Mouse (Mus musculus) lung, adult 2 months (tissue): ENCODE data around the gene Sfrp5. TPM values are rescaled to one million over a fixed set of nuclear protein-coding genes. Genes with fewer than 3 reads are reported as not detected.

Experiments used
- DNase-seq: peaks from one replicate; pipeline ENCODE4 v3.0.0; 2022
- H3K4me1 ChIP-seq: fragments of 200-500 bp; 2 replicates; pipeline ENCODE4 v1.6.1; 2011; ENCODE audit warnings: low read length; ENCODE audit not compliant: control insufficient read depth, insufficient read depth
- H3K4me3 ChIP-seq: fragments of 200-500 bp; replicated peaks from 2 replicates; pipeline ENCODE3; 2011; ENCODE audit warnings: low read depth, mild to moderate bottlenecking, control low read depth, low read length; ENCODE audit errors: extremely low read depth
- CTCF ChIP-seq: fragments of 200-500 bp; IDR thresholded peaks from 2 replicates; pipeline ENCODE4 v1.5.1; 2011; ENCODE audit warnings: mild to moderate bottlenecking, low read length, control low read depth; ENCODE audit not compliant: insufficient read depth
- POLR2A ChIP-seq: fragments of 200-500 bp; IDR thresholded peaks from 2 replicates; pipeline ENCODE4 v1.6.1; 2011; ENCODE audit warnings: low read depth, mild to moderate bottlenecking, control low read depth, low read length, borderline replicate concordance; ENCODE audit errors: extremely low read depth
- WGBS: fragments of 180-500 bp; shearing (Covaris S2); methylation state at CpG from one replicate; pipeline ENCODE4 v1.1.7; 2018; 5-methylcytosine and 5-hydroxymethylcytosine counted together
- polyA plus RNA-seq: library from polyadenylated mRNA; depleted of rRNA; stranded (reverse); fragments of >200 nt; gene quantifications from 2 replicates; pipeline ENCODE4 v1.2.3, GENCODE M21; 2012

Gene Sfrp5
- polyA plus RNA-seq, 1 experiment, result 9.4 TPM

DNA sequence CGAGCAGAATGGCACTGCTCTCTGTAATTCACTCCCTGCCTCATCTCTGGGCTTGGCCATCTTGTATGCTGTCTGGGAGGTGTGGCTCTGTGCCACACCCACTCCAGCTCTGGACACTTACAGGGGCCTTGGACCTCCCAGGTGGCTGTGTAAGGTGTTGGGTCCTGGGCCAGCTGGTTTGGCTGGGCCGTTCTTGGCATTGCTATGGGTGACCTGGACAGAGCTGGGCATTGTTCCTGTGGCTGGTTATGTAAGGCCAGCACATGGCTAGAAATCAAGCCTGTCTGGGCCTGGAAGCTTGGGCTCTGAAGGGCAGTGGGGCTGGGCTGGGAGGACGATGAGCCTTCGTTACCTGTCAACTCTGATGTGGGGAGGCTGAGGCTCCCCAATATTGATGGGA is 2.3 kb upstream of the Sfrp5 start:
- no peak for TF ChIP-seq CTCF
- no peak for TF ChIP-seq POLR2A
- no peak for DNase-seq
- WGBS, result 69% methylated on average over 4 of the region's 4 CpGs
- Histone ChIP-seq H3K4me3 (no peak overlapping the region), H3K4me1 (no peaks in the 10 kb centered on the region)

DNA sequence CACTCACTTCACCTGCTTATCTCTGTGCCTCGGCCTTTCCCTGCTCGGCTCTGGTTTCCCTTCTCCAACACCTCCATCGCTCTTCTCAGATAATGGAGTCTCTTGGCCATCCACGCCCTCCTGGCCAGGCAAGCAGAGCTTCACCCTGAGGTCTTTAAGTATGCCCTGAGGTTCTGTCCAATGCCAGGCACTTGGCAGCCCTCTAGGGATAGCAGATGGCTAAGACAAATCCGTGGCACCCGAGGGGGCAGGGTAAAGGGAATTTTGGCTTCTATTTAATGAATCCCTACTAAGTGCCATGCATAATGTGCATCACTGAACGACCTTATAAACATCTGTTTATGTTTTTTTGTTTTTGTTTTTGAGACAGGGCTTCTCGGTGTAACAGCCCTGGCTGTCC is 415 bp upstream of the Sfrp5 start:
- WGBS, result 36% methylated on average over 8 of the region's 8 CpGs
- Histone ChIP-seq H3K4me3 (no peak overlapping the region), H3K4me1 (no peaks in the 10 kb centered on the region)
- TF ChIP-seq CTCF, result no peak
- TF ChIP-seq POLR2A, result no peak
- no peak for DNase-seq

DNA sequence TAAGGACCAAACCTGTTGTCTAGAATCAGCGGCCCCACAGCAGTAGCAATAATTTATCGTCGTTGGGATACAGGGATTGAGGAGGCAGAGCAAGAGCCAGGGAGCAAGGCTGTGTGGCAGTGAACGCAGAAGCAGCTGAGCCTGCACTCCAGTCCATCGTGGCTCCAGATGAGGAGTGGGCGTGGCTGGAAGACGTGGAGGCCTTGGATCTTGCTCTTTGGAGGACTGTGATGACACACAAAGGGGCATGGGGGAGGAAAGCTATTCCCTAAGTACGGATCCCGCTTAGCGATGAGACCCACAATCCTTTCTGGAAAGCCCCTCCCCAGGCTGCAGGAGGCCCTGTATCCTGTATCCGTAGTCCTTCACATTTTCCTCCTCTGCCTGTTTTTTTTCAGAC is 4.0 kb downstream of the Sfrp5 start:
- 49% methylated on average over 11 of the region's 11 CpGs for WGBS
- TF ChIP-seq CTCF, result no peak
- TF ChIP-seq POLR2A, result no peak
- no peak for DNase-seq
- Histone ChIP-seq H3K4me3 (no peak overlapping the region), H3K4me1 (peaks cover 5% of the 10 kb centered on the region; the same call in 1 of the 2 replicates)

DNA sequence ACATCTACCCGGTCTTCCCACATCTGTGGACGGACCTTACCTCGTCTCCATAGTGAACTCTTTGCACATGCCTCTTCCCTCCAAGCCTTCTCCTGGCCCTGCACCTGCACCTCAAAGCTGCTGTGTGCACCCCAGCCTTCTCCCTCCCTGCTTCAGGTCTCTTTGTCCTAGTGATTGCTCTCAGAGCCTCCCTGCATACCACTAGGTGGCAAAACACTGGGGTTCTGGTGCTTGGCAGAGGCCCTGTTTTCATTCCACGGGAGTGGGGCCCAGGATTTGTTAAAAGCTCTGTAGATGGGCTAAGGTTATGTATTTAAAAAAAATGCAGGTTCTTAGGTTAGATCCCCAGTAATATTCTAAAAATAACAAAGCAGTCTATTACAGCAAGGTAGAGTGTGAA is 5.0 kb downstream of the Sfrp5 start:
- Histone ChIP-seq H3K4me3 (no peak overlapping the region), H3K4me1 (peaks cover 5% of the 10 kb centered on the region; the same call in 1 of the 2 replicates)
- DNase-seq, result no peak
- 59% methylated on average over 4 of the region's 4 CpGs for WGBS
- TF ChIP-seq CTCF, result no peak
- no peak for TF ChIP-seq POLR2A

DNA sequence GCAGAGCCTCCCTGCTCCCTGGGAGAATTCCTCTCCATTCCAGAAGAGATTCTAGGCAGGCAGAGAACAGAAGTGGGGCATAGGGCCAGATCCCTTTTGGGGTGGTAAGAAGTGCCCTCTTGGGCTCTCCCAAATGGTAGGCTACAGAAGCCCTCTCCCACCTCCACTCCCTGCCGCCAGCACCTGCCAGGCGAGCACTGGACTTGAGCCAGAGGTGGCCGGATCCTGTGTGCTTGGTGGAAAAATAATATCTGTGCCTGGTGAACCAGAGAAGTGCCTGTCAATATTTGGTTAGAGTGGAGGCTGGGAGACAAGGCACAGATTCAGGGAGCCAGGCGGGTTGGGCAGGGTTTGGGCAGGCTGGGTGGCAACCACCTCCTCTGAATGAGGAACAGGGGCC is 5.7 kb downstream of the Sfrp5 start:
- TF ChIP-seq CTCF (no peak), POLR2A (no peak)
- 59% methylated on average over 4 of the region's 4 CpGs for WGBS
- peaks cover 5% of the 10 kb centered on the region; the same call in 1 of the 2 replicates for H3K4me1 ChIP-seq
- no peak overlapping the region for H3K4me3 ChIP-seq
- peak; percentile 42 for DNase-seq

DNA sequence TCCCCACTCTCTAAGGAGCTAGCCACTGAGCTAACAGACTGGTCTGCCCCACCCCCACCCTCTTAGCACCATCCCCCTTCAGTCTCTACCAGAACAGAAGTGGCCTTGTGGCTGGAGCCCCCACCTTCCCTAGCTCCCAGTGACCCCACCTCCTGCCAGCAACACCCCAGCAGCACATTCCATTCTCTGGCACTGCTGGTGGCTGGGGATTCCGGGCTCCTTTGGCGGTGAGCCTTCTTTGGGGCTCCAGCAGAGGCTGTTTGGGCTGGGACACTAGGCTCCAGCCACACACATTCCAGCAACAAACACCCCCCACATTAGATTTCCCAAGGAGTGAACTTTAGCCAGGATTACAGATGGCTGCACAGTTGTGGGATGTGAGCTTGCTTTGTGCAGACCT is 8.7 kb downstream of the Sfrp5 start:
- WGBS, result 66% methylated on average over 2 of the region's 2 CpGs
- TF ChIP-seq CTCF (no peak), POLR2A (no peak)
- no peak overlapping the region for H3K4me3 ChIP-seq
- no peak for DNase-seq
- peaks cover 5% of the 10 kb centered on the region; the same call in 1 of the 2 replicates for H3K4me1 ChIP-seq

DNA sequence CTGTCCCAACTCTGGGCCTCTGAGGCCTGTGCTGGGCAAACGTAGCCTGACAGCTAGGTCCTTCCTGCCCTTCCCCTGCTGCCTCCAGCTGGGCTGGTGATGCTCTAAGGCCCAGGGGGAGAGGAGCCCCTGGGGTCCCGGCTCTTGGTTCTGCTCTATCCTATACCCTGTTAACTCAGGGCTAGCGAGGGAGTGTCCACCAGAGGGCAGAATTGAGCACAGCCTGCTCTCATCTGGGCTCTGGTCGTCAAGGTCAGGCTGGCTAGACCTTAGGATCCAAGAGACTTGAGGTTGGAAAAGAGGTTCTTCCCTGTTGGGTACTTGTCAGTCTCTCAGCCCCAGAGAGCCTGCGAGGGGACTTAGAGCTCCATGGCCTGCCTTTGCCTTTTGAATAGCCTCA is 11.6 kb downstream of the Sfrp5 start:
- TF ChIP-seq CTCF (peak; percentile 81), POLR2A (no peak)
- WGBS, result 23% methylated on average over 5 of the region's 5 CpGs
- DNase-seq, result peak; percentile 55
- no peaks in the 10 kb centered on the region for H3K4me1 ChIP-seq
- no peak overlapping the region for H3K4me3 ChIP-seq

DNA sequence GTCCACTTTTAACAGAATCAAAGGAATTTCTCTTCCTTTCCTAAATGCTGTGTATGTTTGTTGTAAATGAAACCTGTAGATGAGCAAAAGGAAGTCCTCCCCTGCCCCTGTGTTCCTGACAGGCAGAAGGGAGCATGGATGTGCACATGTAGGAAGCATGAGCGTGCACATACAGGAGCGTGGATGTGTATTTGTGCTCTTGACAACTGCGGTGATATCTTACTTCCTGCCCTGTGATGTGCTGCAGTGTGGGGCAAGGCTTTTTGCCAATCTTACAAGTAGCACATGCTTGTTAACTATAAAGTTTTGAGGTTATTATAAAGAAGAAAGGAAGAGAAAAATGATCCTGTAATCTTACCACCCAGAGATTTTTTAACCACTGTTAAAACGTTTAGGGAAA is 12.3 kb downstream of the Sfrp5 start:
- 66% methylated on average over 4 of the region's 4 CpGs for WGBS
- Histone ChIP-seq H3K4me1 (no peaks in the 10 kb centered on the region), H3K4me3 (no peak overlapping the region)
- no peak for DNase-seq
- no peak for TF ChIP-seq POLR2A
- no peak for TF ChIP-seq CTCF

DNA sequence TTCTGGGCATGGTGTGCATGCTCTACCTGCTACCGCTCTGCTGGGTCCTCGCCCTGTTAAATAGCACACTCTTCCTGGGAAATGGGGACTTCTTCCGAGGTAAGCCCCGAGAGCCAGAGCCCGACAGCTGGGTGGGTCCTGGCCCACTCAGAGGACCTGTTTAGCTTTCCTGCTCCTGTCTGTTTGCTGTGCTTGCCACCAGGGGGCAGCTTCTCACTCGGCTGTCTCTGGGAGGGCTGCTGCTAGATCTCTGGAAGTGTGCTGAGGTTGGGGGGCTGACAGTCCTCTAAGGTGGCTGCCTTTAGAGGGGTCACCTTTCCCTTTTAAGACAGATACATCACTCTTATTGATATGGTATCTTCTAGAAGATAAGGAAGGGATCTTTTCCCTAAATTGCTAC is 19.4 kb downstream of the Sfrp5 start:
- no peak for DNase-seq
- TF ChIP-seq CTCF, result peak; percentile 44
- TF ChIP-seq POLR2A, result no peak
- Histone ChIP-seq H3K4me3 (no peak overlapping the region), H3K4me1 (no peaks in the 10 kb centered on the region)
- 62% methylated on average over 6 of the region's 6 CpGs for WGBS

DNA sequence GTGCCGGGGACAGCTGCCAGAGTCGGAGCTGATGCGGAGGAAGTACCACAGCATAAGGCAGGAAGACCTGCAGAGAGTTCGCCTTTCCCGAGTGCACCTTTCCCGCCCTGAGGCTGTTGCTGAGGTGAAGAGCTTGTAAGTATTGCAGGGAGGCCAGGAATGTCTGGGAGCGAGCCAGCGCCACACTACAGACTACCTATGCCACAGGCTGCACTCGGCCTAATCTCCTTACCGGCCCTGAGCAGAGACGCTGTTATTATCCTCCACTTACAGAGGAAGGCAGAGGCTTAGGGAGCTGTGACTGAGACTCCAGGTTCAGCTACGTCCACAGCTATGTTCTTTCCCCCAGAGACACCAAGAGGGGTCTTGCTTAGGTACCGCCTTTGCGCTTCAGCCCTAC is 22.7 kb downstream of the Sfrp5 start:
- H3K4me1 ChIP-seq, result no peaks in the 10 kb centered on the region
- DNase-seq, result peak; percentile 56
- TF ChIP-seq CTCF (no peak), POLR2A (no peak)
- WGBS, result 72% methylated on average over 14 of the region's 14 CpGs
- H3K4me3 ChIP-seq, result no peak overlapping the region
